Mouse (Mus musculus) liver, postnatal 0 days (tissue): Measurements from ENCODE around the gene Crhr2. TPM values are rescaled to one million over a fixed set of nuclear protein-coding genes. Genes with fewer than 3 reads are reported as not detected.

Source experiments
- ATAC-seq: fragments of 200-750 bp; cut with Nextera tagmentation; 2 replicates; pipeline ENCODE4 v1.8.0; 2017; ENCODE audit warnings: mild to moderate bottlenecking, moderate library complexity
- DNase-seq: peaks from one replicate; pipeline ENCODE4 v3.0.0-alpha.2; 2016
- H3K27ac ChIP-seq: fragments of 300-500 bp; sonication (generic); 2 replicates; pipeline ENCODE4 v1.5.1; 2014; ENCODE audit warnings: antibody characterized with exemption, moderate library complexity, mild to moderate bottlenecking, low read depth
- H3K27me3 ChIP-seq: fragments of 300-500 bp; sonication (generic); 2 replicates; pipeline ENCODE4 v1.6.1; 2014; ENCODE audit warnings: low read length, control low read depth, mixed read lengths; ENCODE audit not compliant: insufficient read depth
- H3K36me3 ChIP-seq: fragments of 300-500 bp; sonication (generic); replicated peaks from 2 replicates; pipeline ENCODE4 v1.6.1; 2014; ENCODE audit warnings: mild to moderate bottlenecking, control low read depth, low read length, moderate library complexity, mixed read lengths; ENCODE audit not compliant: insufficient read depth
- H3K4me1 ChIP-seq: fragments of 300-500 bp; sonication (generic); 2 replicates; pipeline ENCODE4 v1.6.1; 2014; ENCODE audit warnings: antibody characterized with exemption, mild to moderate bottlenecking, control low read depth; ENCODE audit not compliant: insufficient read depth
- H3K4me2 ChIP-seq: fragments of 300-500 bp; sonication (generic); 2 replicates; pipeline ENCODE4 v1.6.1; 2014; ENCODE audit warnings: low read depth, mild to moderate bottlenecking, low read length, moderate library complexity, mixed read lengths
- H3K4me3 ChIP-seq: fragments of 300-500 bp; sonication (generic); 2 replicates; pipeline ENCODE4 v1.5.1; 2014; ENCODE audit warnings: low read depth, low read length
- H3K9ac ChIP-seq: fragments of 300-500 bp; sonication (generic); replicated peaks from 2 replicates; pipeline ENCODE4 v1.6.1; 2014; ENCODE audit warnings: mild to moderate bottlenecking, moderate library complexity
- H3K9me3 ChIP-seq: fragments of 300-500 bp; sonication (generic); 2 replicates; pipeline ENCODE4 v1.6.1; 2016; ENCODE audit warnings: mild to moderate bottlenecking, control low read depth, low read length, mixed read lengths
- CTCF ChIP-seq: sonication (generic); IDR thresholded peaks from 2 replicates; pipeline ENCODE4 v1.5.1; 2016; ENCODE audit warnings: antibody characterized with exemption, low read depth
- EP300 ChIP-seq: IDR thresholded peaks from 2 replicates; pipeline ENCODE4 v1.6.1; 2016; ENCODE audit warnings: antibody characterized with exemption, low read depth, mild to moderate bottlenecking
- WGBS: fragments of 180-500 bp; shearing (Covaris S2); extraction: QIAGEN DNeasy Blood & Tissue Kit; methylation state at CpG from one replicate; pipeline ENCODE4 v1.1.7; 2014; ENCODE audit not compliant: insufficient replicate concordance; 5-methylcytosine and 5-hydroxymethylcytosine counted together
- polyA plus RNA-seq: library from polyadenylated mRNA; unstranded; fragments of >200 nt; fragmentation: Nextera tagmentation; extraction: Ambion mirVana; gene quantifications from 2 replicates; pipeline ENCODE4 v1.2.1, GENCODE M21; 2015

Crhr2 gene
- polyA plus RNA-seq, 1 experiment from 2014 or later, result not detected

DNA sequence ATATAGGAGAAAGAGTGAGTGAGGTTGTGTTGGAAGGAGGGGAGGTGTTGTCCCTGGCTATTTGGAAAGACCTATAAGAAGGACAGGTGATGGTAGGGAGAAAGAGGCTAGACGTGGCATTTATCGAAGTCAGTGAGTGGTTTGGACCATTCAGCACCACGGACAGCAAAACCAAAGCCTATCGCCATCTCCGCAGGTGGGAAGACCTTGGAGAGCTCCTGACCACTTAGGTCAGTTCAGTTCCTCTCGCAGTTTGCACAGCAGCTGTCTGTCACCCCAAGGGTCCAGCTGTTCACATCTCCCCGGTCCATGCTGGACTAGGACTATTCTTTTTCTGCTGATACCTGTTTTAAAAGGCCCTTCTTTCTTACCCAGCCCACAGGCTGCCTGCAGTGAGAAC is 24.5 kb downstream of the Crhr2 start:
- WGBS, result 12% methylated on average over 7 of the region's 7 CpGs
- no peak overlapping the region for H3K4me2 ChIP-seq

DNA sequence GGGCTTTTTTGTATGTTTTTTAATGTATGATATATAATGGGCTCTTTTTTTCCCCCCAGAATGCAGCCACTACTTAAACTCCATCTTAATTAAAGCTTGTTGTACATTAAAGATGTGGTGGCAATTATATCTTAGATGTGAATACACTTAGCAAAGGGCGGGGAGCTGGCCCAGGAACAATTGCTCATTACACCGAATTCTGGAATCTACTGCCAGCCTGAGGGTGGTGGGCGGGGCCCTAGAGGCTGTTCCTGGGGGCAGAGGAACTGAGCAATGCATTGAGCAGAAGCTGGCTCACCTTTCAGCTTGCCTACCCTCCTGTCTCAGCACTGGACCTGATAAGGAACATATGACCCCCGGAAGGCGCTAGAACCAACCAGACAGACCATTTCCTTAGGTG is 34.2 kb downstream of the Crhr2 start:
- no peak overlapping the region for H3K27ac ChIP-seq
- H3K36me3 ChIP-seq, result no peaks in the 10 kb centered on the region
- DNase-seq (no peak), ATAC-seq (no peak)
- H3K9ac ChIP-seq, result no peak overlapping the region
- 66% methylated on average over 5 of the region's 5 CpGs for WGBS
- H3K9me3 ChIP-seq, result no peaks in the 10 kb centered on the region
- H3K4me2 ChIP-seq, result no peak overlapping the region
- H3K27me3 ChIP-seq, result no peaks in the 10 kb centered on the region
- TF ChIP-seq CTCF (no peak), EP300 (no peak)
- no peak overlapping the region for H3K4me3 ChIP-seq
- no peaks in the 10 kb centered on the region for H3K4me1 ChIP-seq

More for the DNA sequence above, 24.5 kb downstream of the Crhr2 start:
- Histone ChIP-seq H3K27ac (no peak overlapping the region), H3K9me3 (no peaks in the 10 kb centered on the region), H3K4me1 (no peaks in the 10 kb centered on the region), H3K36me3 (no peaks in the 10 kb centered on the region), H3K9ac (no peak overlapping the region), H3K27me3 (no peaks in the 10 kb centered on the region), H3K4me3 (no peak overlapping the region)
- TF ChIP-seq EP300, result no peak
- TF ChIP-seq CTCF, result no peak
- no peak for ATAC-seq
- peak; percentile 66 for DNase-seq

DNA sequence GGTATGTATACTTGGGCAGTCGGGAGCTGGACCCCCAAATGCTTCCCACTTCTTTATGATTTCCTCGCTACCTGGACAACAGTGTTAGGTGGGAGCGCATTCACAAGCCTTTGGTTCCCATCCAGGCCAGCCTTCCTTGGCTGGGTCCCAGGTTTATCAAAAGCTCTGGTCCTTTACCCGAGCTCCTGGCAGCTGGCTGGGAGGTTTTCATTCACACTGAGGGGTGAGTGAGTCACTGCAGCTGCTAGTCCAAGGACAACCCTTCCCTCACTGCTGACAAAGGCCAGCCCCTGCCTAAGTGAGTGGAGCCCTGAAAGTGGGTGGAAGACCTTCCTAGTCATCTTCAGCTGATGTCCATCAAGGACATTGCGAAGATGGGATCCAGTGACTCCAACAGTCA is 34.8 kb downstream of the Crhr2 start:
- Histone ChIP-seq H3K9me3 (no peaks in the 10 kb centered on the region), H3K4me3 (no peak overlapping the region), H3K4me1 (no peaks in the 10 kb centered on the region), H3K36me3 (no peaks in the 10 kb centered on the region), H3K27me3 (no peaks in the 10 kb centered on the region), H3K4me2 (no peak overlapping the region), H3K9ac (no peak overlapping the region), H3K27ac (no peak overlapping the region)
- WGBS, result 64% methylated on average over 5 of the region's 5 CpGs
- ATAC-seq, result no peak
- DNase-seq, result no peak
- TF ChIP-seq EP300 (no peak), CTCF (no peak)

DNA sequence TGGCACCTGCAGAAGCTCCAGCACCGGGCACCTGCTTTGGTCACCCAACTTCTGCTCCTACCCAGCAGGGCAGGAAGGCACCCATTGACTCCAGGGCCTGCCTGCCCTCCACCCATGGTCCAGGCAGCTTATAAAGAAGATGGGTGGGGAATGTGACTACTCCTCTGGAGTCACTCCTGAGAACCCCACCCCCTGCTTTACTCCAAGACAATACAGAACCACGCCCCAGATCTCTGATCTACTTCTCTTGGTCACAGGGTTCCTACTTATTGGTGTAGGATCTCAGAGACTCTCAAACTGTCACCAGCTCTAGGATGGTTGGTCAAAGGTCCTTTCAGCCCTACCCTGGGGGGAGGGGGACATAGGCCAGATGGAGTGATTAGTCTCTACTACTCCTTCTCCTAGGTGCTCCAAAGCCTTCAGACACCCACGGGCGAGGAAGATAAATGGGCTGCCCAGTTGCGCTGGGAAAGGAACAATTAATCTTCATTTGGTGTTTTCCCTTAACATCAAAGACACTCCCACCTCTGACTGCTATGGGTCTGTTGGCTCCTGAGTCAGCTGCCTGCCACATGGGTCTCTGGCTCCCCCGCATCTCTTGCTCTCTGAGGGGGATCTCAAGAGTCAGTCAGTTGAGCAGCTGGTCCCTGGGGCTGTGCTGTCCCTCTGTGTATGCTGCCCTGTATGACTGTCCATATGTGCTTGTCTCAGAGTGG is 39.2 kb downstream of the Crhr2 start:
- 55% methylated on average over 6 of the region's 6 CpGs for WGBS
- Histone ChIP-seq H3K27me3 (no peaks in the 10 kb centered on the region), H3K4me1 (no peaks in the 10 kb centered on the region), H3K4me2 (no peak overlapping the region), H3K4me3 (no peak overlapping the region), H3K27ac (no peak overlapping the region), H3K9ac (no peak overlapping the region), H3K9me3 (no peaks in the 10 kb centered on the region), H3K36me3 (no peaks in the 10 kb centered on the region)
- ATAC-seq (no peak), DNase-seq (no peak)
- no peak for TF ChIP-seq EP300
- no peak for TF ChIP-seq CTCF

DNA sequence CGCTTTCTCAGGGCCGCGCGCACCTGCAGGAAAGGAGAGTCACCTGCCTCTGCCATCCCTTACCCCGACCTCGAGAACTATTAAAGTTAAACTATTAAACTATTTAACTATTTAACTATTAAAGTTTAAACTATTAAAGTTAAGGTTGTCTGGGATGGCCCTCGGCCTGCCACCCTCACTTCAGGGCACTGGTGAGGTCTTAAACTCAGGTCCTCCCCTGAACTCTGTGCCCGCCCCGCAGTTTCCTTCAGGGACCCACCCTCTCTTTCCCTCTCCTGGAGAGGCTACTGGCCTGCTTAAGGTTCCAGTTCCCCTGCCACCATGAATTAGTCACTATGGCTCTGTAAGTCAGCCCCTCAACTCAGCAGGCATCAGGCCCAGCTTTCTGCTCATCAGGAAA is 41.4 kb downstream of the Crhr2 start:
- DNase-seq (no peak), ATAC-seq (no peak)
- Histone ChIP-seq H3K4me1 (no peaks in the 10 kb centered on the region), H3K9me3 (no peaks in the 10 kb centered on the region), H3K27ac (no peak overlapping the region), H3K27me3 (no peaks in the 10 kb centered on the region), H3K4me3 (no peak overlapping the region), H3K4me2 (no peak overlapping the region), H3K36me3 (no peaks in the 10 kb centered on the region), H3K9ac (no peak overlapping the region)
- no peak for TF ChIP-seq EP300
- TF ChIP-seq CTCF, result no peak
- 86% methylated on average over 9 of the region's 9 CpGs for WGBS

DNA sequence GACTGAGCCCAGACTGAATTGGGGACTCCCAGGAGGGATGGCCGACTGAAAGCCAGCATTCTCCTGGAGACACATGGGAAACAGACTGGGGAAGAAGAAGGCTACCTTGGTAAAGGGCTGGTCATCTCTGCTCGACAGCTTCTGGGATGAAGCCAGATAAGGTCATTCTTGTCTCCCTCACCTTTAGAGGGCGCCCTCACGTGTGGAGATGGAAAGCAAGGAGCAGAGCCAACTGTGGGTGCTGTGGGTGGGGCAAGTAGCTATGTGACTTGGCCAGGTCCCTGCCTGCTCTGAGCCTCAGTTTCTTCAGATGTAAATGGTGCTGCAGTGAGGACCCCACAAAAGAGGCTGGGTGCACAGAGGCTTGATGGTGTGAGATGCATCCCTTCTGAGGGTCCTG is 42.2 kb downstream of the Crhr2 start:
- ATAC-seq (no peak), DNase-seq (no peak)
- Histone ChIP-seq H3K4me1 (no peaks in the 10 kb centered on the region), H3K4me2 (no peak overlapping the region), H3K9me3 (no peaks in the 10 kb centered on the region), H3K27me3 (no peaks in the 10 kb centered on the region), H3K4me3 (no peak overlapping the region), H3K9ac (no peak overlapping the region), H3K27ac (no peak overlapping the region), H3K36me3 (no peaks in the 10 kb centered on the region)
- TF ChIP-seq EP300, result no peak
- peak; percentile 38 for TF ChIP-seq CTCF
- 34% methylated on average over 4 of the region's 4 CpGs for WGBS

DNA sequence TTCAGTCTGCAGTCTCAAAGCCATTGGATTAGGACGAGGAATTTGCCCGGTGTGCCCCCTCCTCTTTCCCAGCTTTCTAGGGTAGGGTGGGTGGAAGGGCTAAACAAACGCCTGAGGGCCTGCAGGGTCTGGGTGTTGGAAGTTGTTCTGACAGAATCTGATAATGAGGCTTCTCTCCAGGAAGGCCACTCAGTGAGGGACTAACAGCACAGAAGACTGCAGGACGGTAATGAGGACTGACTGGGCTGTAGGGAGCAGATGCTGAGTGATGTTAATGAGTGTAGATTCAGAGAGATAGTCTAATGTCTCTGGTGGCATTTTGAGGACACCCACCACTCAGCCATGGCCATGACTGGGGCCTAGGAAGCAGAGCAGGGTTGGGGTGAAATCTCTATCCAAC is 45.5 kb downstream of the Crhr2 start:
- no peak overlapping the region for H3K4me3 ChIP-seq
- H3K27me3 ChIP-seq, result no peaks in the 10 kb centered on the region
- H3K4me2 ChIP-seq, result no peak overlapping the region
- 46% methylated on average over 4 of the region's 4 CpGs for WGBS
- no peaks in the 10 kb centered on the region for H3K36me3 ChIP-seq
- H3K9ac ChIP-seq, result no peak overlapping the region
- H3K4me1 ChIP-seq, result no peaks in the 10 kb centered on the region
- ATAC-seq (no peak), DNase-seq (no peak)
- TF ChIP-seq EP300 (no peak), CTCF (no peak)
- no peaks in the 10 kb centered on the region for H3K9me3 ChIP-seq
- no peak overlapping the region for H3K27ac ChIP-seq
